Mouse (Mus musculus): ENCODE results near the gene Btbd35f21. TPM values are rescaled to one million over a fixed set of nuclear protein-coding genes. Genes with fewer than 3 reads are reported as not detected.
"Not testable (repeated sequence)": the region's sequence is repeated elsewhere in the genome, so short reads cannot be mapped to it uniquely, and the experiment has no call there.

Btbd35f21 gene
- not detected for total RNA-seq (2021)
- long read RNA-seq, experiment 1: 0 reads
- long read RNA-seq, experiment 2: 0 reads

GRCm38 (mm10) chrX:32725809-32726208 is at the start of gene Btbd35f21:
Gene Btbd35f21 (plus strand): TSS chrX:32726109.
- DNase-seq (ENCODE audit: low spot score in 2 of 2): not testable (repeated sequence)

Other genes starting within 250 kb of the Btbd35f21 start
- gene Btbd35f1, start 166.1 kb upstream of the Btbd35f21 start, total RNA-seq (2021): not detected
- gene Gm5926, start 75.4 kb upstream of the Btbd35f21 start, total RNA-seq (2021): not detected
- not detected for gene Btbd35f30, start 168.5 kb downstream of the Btbd35f21 start, total RNA-seq (2021)
- not detected for gene Gm21789, start 215.7 kb downstream of the Btbd35f21 start, total RNA-seq (2021)
- not detected for gene Btbd35f5, start 247.8 kb downstream of the Btbd35f21 start, total RNA-seq (2021)

Data from layer of hippocampus, postnatal 14 days (tissue).